In the genomic region with DNA sequence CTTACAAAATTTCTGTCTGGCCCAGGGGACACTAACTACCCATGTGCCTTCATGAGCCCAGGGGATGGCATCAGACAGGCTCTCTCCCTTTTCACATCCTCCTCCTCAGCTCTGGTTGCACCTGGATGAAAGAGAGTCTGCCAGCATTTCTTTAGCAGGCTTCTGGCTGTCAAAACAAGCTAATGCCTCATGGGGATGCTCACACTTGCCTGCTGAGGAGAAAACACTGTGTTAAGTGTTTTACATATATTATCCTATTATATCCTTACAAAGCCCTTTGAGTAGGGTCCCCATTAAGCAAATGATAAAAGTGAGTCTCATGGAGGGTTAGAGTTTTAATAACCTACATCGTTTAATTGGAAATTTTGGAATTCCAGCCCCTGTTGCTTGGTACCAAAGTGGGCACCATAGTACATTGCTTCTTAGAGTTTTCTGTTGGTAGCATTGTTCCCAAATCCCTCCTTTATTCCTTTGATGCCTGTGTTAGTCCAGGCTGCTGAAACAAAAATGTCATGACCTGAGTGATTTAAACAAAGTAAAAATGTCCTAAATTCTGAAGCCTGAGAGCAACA, we compare ENCODE assay signal across 22 mouse cellular contexts.
DNase-seq lines count a peak whose midpoint lies in the region; ATAC-seq and TF ChIP-seq lines count a peak whose summit lies in the region.
"Had no signal": no experiment of that assay in that cellular context is flagged by ENCODE, and none has a peak within 500 bp of the region (broad histone marks: within the 10 kb centered on the region; RNA-seq: fewer than 3 reads in every experiment).

No protein-coding gene starts in this region.

- H3K9me3 ChIP-seq in midbrain, embryonic 13.5 days: no peaks in the 10 kb centered on the region
- H3K9me3 ChIP-seq in midbrain, embryonic 15.5 days: no peaks in the 10 kb centered on the region
- no peaks in the 10 kb centered on the region for H3K9me3 ChIP-seq in forebrain, embryonic 13.5 days (replicated peaks)
- no peaks in the 10 kb centered on the region for H3K9me3 ChIP-seq in forebrain, postnatal 0 days (ENCODE audit: low read length)
- H3K9me3 ChIP-seq: embryonic facial prominence, embryonic 15.5 days; heart, embryonic 13.5 days; hindbrain, embryonic 15.5 days had no signal

- WGBS in midbrain, embryonic 13.5 days: 14% methylated on average over 1 of the region's 1 CpGs
- WGBS in midbrain, embryonic 15.5 days: 3% methylated on average over 1 of the region's 1 CpGs
- 6% methylated on average over 1 of the region's 1 CpGs for WGBS in forebrain, embryonic 13.5 days
- 2% methylated on average over 1 of the region's 1 CpGs for WGBS in forebrain, postnatal 0 days

- TF ChIP-seq POLR2A in brain, embryonic 14.5 days (IDR thresholded peaks at IDR 0.05; ENCODE audit: borderline replicate concordance, extremely low read depth, insufficient read depth, insufficient read length, poor library complexity, severe bottlenecking): no peak

- H3K4me1 ChIP-seq in midbrain, embryonic 13.5 days (replicated peaks): peaks cover 4% of the 10 kb centered on the region; the same call in 1 of the 2 replicates
- H3K4me1 ChIP-seq in midbrain, embryonic 15.5 days: peaks cover 2% of the 10 kb centered on the region; the same call in 1 of the 2 replicates
- H3K4me1 ChIP-seq in forebrain, embryonic 13.5 days: peaks cover 16% of the 10 kb centered on the region
- H3K4me1 ChIP-seq in forebrain, postnatal 0 days (ENCODE audit: insufficient read depth): no peaks in the 10 kb centered on the region
- H3K4me1 ChIP-seq: embryonic facial prominence, embryonic 15.5 days; heart, embryonic 13.5 days; hindbrain, embryonic 15.5 days had no signal

- no peak overlapping the region for H3K4me2 ChIP-seq in midbrain, embryonic 13.5 days (replicated peaks)
- H3K4me2 ChIP-seq in midbrain, embryonic 15.5 days: no peak overlapping the region
- no peak overlapping the region for H3K4me2 ChIP-seq in forebrain, embryonic 13.5 days
- H3K4me2 ChIP-seq in forebrain, postnatal 0 days (ENCODE audit: low read depth): no peak overlapping the region
- H3K4me2 ChIP-seq: embryonic facial prominence, embryonic 15.5 days; heart, embryonic 13.5 days; hindbrain, embryonic 15.5 days had no signal

- no peaks in the 10 kb centered on the region for H3K36me3 ChIP-seq in midbrain, embryonic 13.5 days
- H3K36me3 ChIP-seq in midbrain, embryonic 15.5 days (replicated peaks): no peaks in the 10 kb centered on the region
- no peaks in the 10 kb centered on the region for H3K36me3 ChIP-seq in forebrain, embryonic 13.5 days (ENCODE audit: poor library complexity, severe bottlenecking)
- H3K36me3 ChIP-seq in forebrain, postnatal 0 days (ENCODE audit: insufficient read depth): no peaks in the 10 kb centered on the region
- H3K36me3 ChIP-seq: embryonic facial prominence, embryonic 15.5 days; G1E; heart, embryonic 13.5 days; hindbrain, embryonic 15.5 days had no signal

- 0 out of 2 replicates have a peak, but pooled peaks have one; percentile 34 for ATAC-seq in midbrain, embryonic 13.5 days
- ATAC-seq in midbrain, embryonic 15.5 days (replicated peaks): no peak
- peak; percentile 93 for ATAC-seq in forebrain, embryonic 13.5 days
- peak; percentile 74; the same call in 1 of the 2 replicates for ATAC-seq in forebrain, postnatal 0 days
- ATAC-seq: CD4-positive, CD25-positive, alpha-beta regulatory T cell, adult 4 months; intestine, embryonic 16.5 days had no signal

- TF ChIP-seq CTCF in brain, embryonic 14.5 days (IDR thresholded peaks at IDR 0.05; ENCODE audit: borderline replicate concordance, extremely low read depth, insufficient read depth, insufficient read length): no peak
- TF ChIP-seq CTCF in forebrain, postnatal 0 days (IDR thresholded peaks at IDR 0.05; ENCODE audit: low read depth): no peak

- no peak overlapping the region for H3K9ac ChIP-seq in midbrain, embryonic 13.5 days (replicated peaks)
- H3K9ac ChIP-seq in midbrain, embryonic 15.5 days: no peak overlapping the region
- H3K9ac ChIP-seq in forebrain, embryonic 13.5 days: no peak overlapping the region
- H3K9ac ChIP-seq in forebrain, postnatal 0 days: no peak overlapping the region
- H3K9ac ChIP-seq: embryonic facial prominence, embryonic 15.5 days; heart, embryonic 13.5 days; hindbrain, embryonic 15.5 days had no signal

- peak; percentile 91 for DNase-seq in brain, embryonic 14.5 days (ENCODE audit: low read depth)
- peak; percentile 24 for DNase-seq in forebrain, postnatal 0 days
- no peak for DNase-seq in right cerebral cortex, adult 2 months (ENCODE audit: low spot score in 2 of 2)
- DNase-seq in lung, postnatal 25 days (ENCODE audit: low spot score): no peak
- DNase-seq: adrenal gland, adult 8-10 months; adrenal gland, postnatal 36 days; cerebellum, adult 11-12 months; cerebellum, adult 9-10 months; cerebellum, postnatal 25 days; gastrocnemius, postnatal 36 days; heart, adult 11 months; heart, postnatal 36 days had no signal

- H3K27ac ChIP-seq in midbrain, embryonic 13.5 days: no peak overlapping the region
- H3K27ac ChIP-seq in midbrain, embryonic 15.5 days: no peak overlapping the region
- H3K27ac ChIP-seq in forebrain, embryonic 13.5 days: 0 out of 2 replicates have a peak overlapping the region, but pooled peaks have one; percentile 20
- H3K27ac ChIP-seq in forebrain, postnatal 0 days (ENCODE audit: low read depth, low read length): no peak overlapping the region
- H3K27ac ChIP-seq: embryonic facial prominence, embryonic 15.5 days; heart, embryonic 13.5 days; hindbrain, embryonic 15.5 days had no signal

- no peaks in the 10 kb centered on the region for H3K27me3 ChIP-seq in midbrain, embryonic 13.5 days
- H3K27me3 ChIP-seq in midbrain, embryonic 15.5 days (replicated peaks): no peaks in the 10 kb centered on the region
- no peaks in the 10 kb centered on the region for H3K27me3 ChIP-seq in forebrain, embryonic 13.5 days
- no peaks in the 10 kb centered on the region for H3K27me3 ChIP-seq in forebrain, postnatal 0 days (ENCODE audit: insufficient read depth, low read length)
- H3K27me3 ChIP-seq: embryonic facial prominence, embryonic 15.5 days; heart, embryonic 13.5 days; hindbrain, embryonic 15.5 days had no signal

- H3K4me3 ChIP-seq in midbrain, embryonic 13.5 days (replicated peaks): no peak overlapping the region
- no peak overlapping the region for H3K4me3 ChIP-seq in midbrain, embryonic 15.5 days
- no peak overlapping the region for H3K4me3 ChIP-seq in forebrain, embryonic 13.5 days
- H3K4me3 ChIP-seq in forebrain, postnatal 0 days (ENCODE audit: low read depth, low read length): no peak overlapping the region
- H3K4me3 ChIP-seq: embryonic facial prominence, embryonic 15.5 days; erythroblast, embryonic 14.5 days; heart, embryonic 13.5 days; hindbrain, embryonic 15.5 days had no signal

Comparison
In these comparisons a context has a peak if more than half of its experiments do, and no peak if none do; other contexts are left out.
1. DNase-seq: peak in brain, embryonic 14.5 days (single experiment) and forebrain, postnatal 0 days (single experiment); none in right cerebral cortex, adult 2 months (0 of 2) and lung, postnatal 25 days (single experiment).